ENCODE assay signal across 14 mouse cellular contexts in genomic region chr1:93911877-93912276, GRCm38 (mm10). TPM values are rescaled to one million over a fixed set of nuclear protein-coding genes. Genes with fewer than 3 reads are reported as not detected.
DNase-seq lines count a peak whose midpoint lies in the region; ATAC-seq and TF ChIP-seq lines count a peak whose summit lies in the region.
"Not testable (repeated sequence)": the region's sequence is repeated elsewhere in the genome, so short reads cannot be mapped to it uniquely, and the experiment has no call there.
"Had no signal": no experiment of that assay in that cellular context is flagged by ENCODE, and none has a peak within 500 bp of the region (broad histone marks: within the 10 kb centered on the region; RNA-seq: fewer than 3 reads in every experiment).

No protein-coding gene starts in this region.

- DNase-seq in embryonic facial prominence, embryonic 14.5 days (ENCODE audit: low spot score); forebrain, postnatal 0 days; limb, embryonic 14.5 days (ENCODE audit: low spot score): not testable (repeated sequence)

- WGBS in embryonic facial prominence, embryonic 14.5 days, result no CpG with 5 or more reads among the region's 2 CpGs
- WGBS in forebrain, postnatal 0 days, result no CpG with 5 or more reads among the region's 2 CpGs
- WGBS in intestine, embryonic 15.5 days, result no CpG with 5 or more reads among the region's 2 CpGs
- no CpG with 5 or more reads among the region's 2 CpGs for WGBS in limb, embryonic 14.5 days
- no CpG with 5 or more reads among the region's 2 CpGs for WGBS in neural tube, embryonic 15.5 days

- H3K36me3 ChIP-seq in embryonic facial prominence, embryonic 14.5 days (ENCODE audit: control insufficient read depth, insufficient read depth, low read length); forebrain, postnatal 0 days (ENCODE audit: insufficient read depth); intestine, embryonic 15.5 days; limb, embryonic 14.5 days (ENCODE audit: control insufficient read depth, insufficient read depth, low read length); neural tube, embryonic 15.5 days: not testable (repeated sequence)

- H3K4me2 ChIP-seq in embryonic facial prominence, embryonic 14.5 days (ENCODE audit: low read depth, low read length); forebrain, postnatal 0 days (ENCODE audit: low read depth); intestine, embryonic 15.5 days (replicated peaks); limb, embryonic 14.5 days (replicated peaks; ENCODE audit: low read depth, low read length, severe bottlenecking); neural tube, embryonic 15.5 days: not testable (repeated sequence)

- ATAC-seq in embryonic facial prominence, embryonic 14.5 days (ENCODE audit: low read depth), result peak; percentile 68; the same call in 1 of the 2 replicates
- peak; percentile 78 for ATAC-seq in forebrain, postnatal 0 days
- peak; percentile 68 to 77 for ATAC-seq in hematopoietic stem cell, adult 5-6 weeks (replicated peaks in 1 of 2; ENCODE audit: insufficient read depth in 1 of 2, low FRiP score in 2 of 2, low TSS enrichment in 1 of 2, low read depth in 1 of 2, poor library complexity in 2 of 2, severe bottlenecking in 2 of 2)
- peak; percentile 73; the same call in 1 of the 2 replicates for ATAC-seq in intestine, embryonic 15.5 days
- peak; percentile 47; the same call in 1 of the 2 replicates for ATAC-seq in limb, embryonic 14.5 days (ENCODE audit: low FRiP score, low read depth)
- ATAC-seq in megakaryocyte-erythroid progenitor cell, adult 5-6 weeks (replicated peaks; ENCODE audit: low FRiP score, low TSS enrichment, poor library complexity, severe bottlenecking), result peak; percentile 88
- ATAC-seq in neural tube, embryonic 15.5 days (ENCODE audit: low FRiP score), result peak; percentile 42; the same call in 1 of the 2 replicates

- TF ChIP-seq POLR2A in limb, embryonic 14.5 days (IDR thresholded peaks at IDR 0.05; ENCODE audit: borderline replicate concordance, extremely low read depth, insufficient read depth, insufficient read length), result not testable (repeated sequence)

- not testable (repeated sequence) for H3K27ac ChIP-seq in embryonic facial prominence, embryonic 14.5 days (replicated peaks; ENCODE audit: low read depth, low read length); forebrain, postnatal 0 days (ENCODE audit: low read depth, low read length); intestine, embryonic 15.5 days; limb, embryonic 14.5 days (replicated peaks; ENCODE audit: low read depth, low read length); neural tube, embryonic 15.5 days (replicated peaks)

- not testable (repeated sequence) for H3K27me3 ChIP-seq in embryonic facial prominence, embryonic 14.5 days (replicated peaks; ENCODE audit: control insufficient read depth, insufficient read depth, low read length); forebrain, postnatal 0 days (ENCODE audit: insufficient read depth, low read length); intestine, embryonic 15.5 days (replicated peaks); limb, embryonic 14.5 days (ENCODE audit: control insufficient read depth, insufficient read depth, low read length); neural tube, embryonic 15.5 days (replicated peaks)

- H3K4me3 ChIP-seq in embryonic facial prominence, embryonic 14.5 days (ENCODE audit: low read depth, low read length); forebrain, postnatal 0 days (ENCODE audit: low read depth, low read length); intestine, embryonic 15.5 days (replicated peaks); limb, embryonic 14.5 days (replicated peaks; ENCODE audit: low read length); neural tube, embryonic 15.5 days (replicated peaks): not testable (repeated sequence)

- not testable (repeated sequence) for H3K9me3 ChIP-seq in embryonic facial prominence, embryonic 14.5 days (ENCODE audit: control insufficient read depth, low read length); forebrain, postnatal 0 days (ENCODE audit: low read length); intestine, embryonic 15.5 days; limb, embryonic 14.5 days (ENCODE audit: control insufficient read depth, low read length); neural tube, embryonic 15.5 days (replicated peaks)

- not testable (repeated sequence) for H3K4me1 ChIP-seq in embryonic facial prominence, embryonic 14.5 days (ENCODE audit: control insufficient read depth, insufficient read depth, low read length); forebrain, postnatal 0 days (ENCODE audit: insufficient read depth); intestine, embryonic 15.5 days (replicated peaks); limb, embryonic 14.5 days (ENCODE audit: control insufficient read depth, insufficient read depth, low read length); neural tube, embryonic 15.5 days

- H3K9ac ChIP-seq in embryonic facial prominence, embryonic 14.5 days (ENCODE audit: low read depth, low read length); forebrain, postnatal 0 days; intestine, embryonic 15.5 days; limb, embryonic 14.5 days (ENCODE audit: low read depth, low read length, severe bottlenecking); neural tube, embryonic 15.5 days (replicated peaks): not testable (repeated sequence)

- not testable (repeated sequence) for TF ChIP-seq CTCF in forebrain, postnatal 0 days (IDR thresholded peaks at IDR 0.05; ENCODE audit: low read depth)

RNA-seq across cellular contexts. Expression of gene Gal3st2b, which starts 6.2 kb away (rescaled TPM):
- polyA plus RNA-seq in embryonic facial prominence, embryonic 14.5 days (2014; fragmentation: Nextera tagmentation; extraction: Ambion mirVana), result 0.25 TPM in 1 of 2 replicates, not detected in the other
- total RNA-seq in forebrain, postnatal 0 days (2014; rRNA removed), result not detected in 2 replicates
- not detected in 2 replicates for polyA plus RNA-seq in forebrain, postnatal 0 days (2015; fragmentation: Nextera tagmentation; extraction: Ambion mirVana)
- not detected in 2 replicates for total RNA-seq in hematopoietic stem cell, adult 5-6 weeks (2017)
- 0.16 TPM in 1 of 2 replicates, not detected in the other for polyA plus RNA-seq in intestine, embryonic 15.5 days (2015; fragmentation: Nextera tagmentation; extraction: Ambion mirVana)
- 0.18 and 0.50 TPM in 2 replicates for polyA plus RNA-seq in limb, embryonic 14.5 days (2012; rRNA removed)
- 0.14 TPM in 1 of 2 replicates, not detected in the other for polyA plus RNA-seq in limb, embryonic 14.5 days (2014; fragmentation: Nextera tagmentation; extraction: Ambion mirVana)
- not detected in 2 replicates for total RNA-seq in megakaryocyte-erythroid progenitor cell, adult 5-6 weeks (2014; fragmentation: Nextera tagmentation)
- total RNA-seq in megakaryocyte-erythroid progenitor cell, adult 5-6 weeks (2017), result not detected in 2 replicates
- polyA plus RNA-seq in neural tube, embryonic 15.5 days (2015; fragmentation: Nextera tagmentation; extraction: Ambion mirVana), result not detected in 2 replicates
- total RNA-seq: gastrocnemius, postnatal 25 days; midbrain, postnatal 0 days had no signal
- polyA plus RNA-seq: embryonic facial prominence, embryonic 13.5 days; limb, embryonic 11.5 days; liver, embryonic 12.5 days; lung, adult 2 months had no signal

RNA-seq across cellular contexts. Expression of gene Gal3st2, which starts 50.8 kb away (rescaled TPM):
- 0.71 TPM in 1 of 2 replicates, not detected in the other for polyA plus RNA-seq in embryonic facial prominence, embryonic 14.5 days (2014; fragmentation: Nextera tagmentation; extraction: Ambion mirVana)
- total RNA-seq in forebrain, postnatal 0 days (2014; rRNA removed), result 0.23 TPM in 1 of 2 replicates, not detected in the other
- polyA plus RNA-seq in forebrain, postnatal 0 days (2015; fragmentation: Nextera tagmentation; extraction: Ambion mirVana), result not detected in 2 replicates
- total RNA-seq in hematopoietic stem cell, adult 5-6 weeks (2017), result not detected in 2 replicates
- 0.05 and 0.44 TPM in 2 replicates for polyA plus RNA-seq in intestine, embryonic 15.5 days (2015; fragmentation: Nextera tagmentation; extraction: Ambion mirVana)
- 0.23 and 0.54 TPM in 2 replicates for polyA plus RNA-seq in limb, embryonic 14.5 days (2012; rRNA removed)
- polyA plus RNA-seq in limb, embryonic 14.5 days (2014; fragmentation: Nextera tagmentation; extraction: Ambion mirVana), result 0.08 TPM in 1 of 2 replicates, not detected in the other
- not detected in 2 replicates for total RNA-seq in megakaryocyte-erythroid progenitor cell, adult 5-6 weeks (2014; fragmentation: Nextera tagmentation)
- not detected in 2 replicates for total RNA-seq in megakaryocyte-erythroid progenitor cell, adult 5-6 weeks (2017)
- polyA plus RNA-seq in neural tube, embryonic 15.5 days (2015; fragmentation: Nextera tagmentation; extraction: Ambion mirVana), result not detected in 2 replicates
- total RNA-seq: gastrocnemius, postnatal 25 days; midbrain, postnatal 0 days had no signal
- polyA plus RNA-seq: activated CD4-positive, CD25-positive, alpha-beta regulatory T cell, adult 4 months; embryonic facial prominence, embryonic 13.5 days; liver, embryonic 12.5 days; midbrain, postnatal 0 days had no signal
